Mouse (Mus musculus): ENCODE data around the gene AU022252.

AU022252 gene

GRCm38 (mm10) chr4:119188060-119188785 lies 44.3 kb downstream of the AU022252 start:
- DNase-seq (ENCODE audit: low spot score): no peak

- no peak for DNase-seq (ENCODE audit: low spot score)
These were observed 46.7 kb downstream of the AU022252 start for GRCm38 (mm10) chr4:119185771-119186170.

GRCm38 (mm10) chr4:119183525-119183924 lies 49.0 kb downstream of the AU022252 start:
- DNase-seq (ENCODE audit: low spot score): no peak

- DNase-seq (ENCODE audit: low spot score): no peak
These were observed 51.1 kb downstream of the AU022252 start for GRCm38 (mm10) chr4:119181456-119181855.

GRCm38 (mm10) chr4:119180133-119180707 lies 52.3 kb downstream of the AU022252 start:
- no peak for DNase-seq (ENCODE audit: low spot score)

- DNase-seq (ENCODE audit: low spot score): no peak
These were observed 54.2 kb downstream of the AU022252 start for GRCm38 (mm10) chr4:119178331-119178730.

- DNase-seq (ENCODE audit: low spot score): no peak
These were observed 54.8 kb downstream of the AU022252 start for GRCm38 (mm10) chr4:119177702-119178101.

GRCm38 (mm10) chr4:119173851-119174453 lies 58.6 kb downstream of the AU022252 start, which contains the start of gene Zfp691:
TSS of gene Zfp691 (minus strand) at chr4:119174195.
- DNase-seq (ENCODE audit: low spot score): peak; percentile 97

GRCm38 (mm10) chr4:119172919-119173650 lies 59.4 kb downstream of the AU022252 start:
- DNase-seq (ENCODE audit: low spot score): no peak

GRCm38 (mm10) chr4:119167663-119168062 lies 64.8 kb downstream of the AU022252 start:
- peak; percentile 75 for DNase-seq (ENCODE audit: low spot score)

GRCm38 (mm10) chr4:119167068-119167467 lies 65.4 kb downstream of the AU022252 start:
- DNase-seq (ENCODE audit: low spot score): no peak

GRCm38 (mm10) chr4:119165916-119166315 lies 66.6 kb downstream of the AU022252 start:
- no peak for DNase-seq (ENCODE audit: low spot score)

- no peak for DNase-seq (ENCODE audit: low spot score)
These were observed 69.5 kb downstream of the AU022252 start for GRCm38 (mm10) chr4:119162990-119163389.

- no peak for DNase-seq (ENCODE audit: low spot score)
These were observed 71.2 kb downstream of the AU022252 start for GRCm38 (mm10) chr4:119161358-119161757.

GRCm38 (mm10) chr4:119157891-119158290 lies 74.6 kb downstream of the AU022252 start:
- DNase-seq (ENCODE audit: low spot score): no peak

- DNase-seq (ENCODE audit: low spot score): no peak
These were observed 75.3 kb downstream of the AU022252 start for GRCm38 (mm10) chr4:119157186-119157585.

Measured in left cerebral cortex, adult 11 months (tissue).